Mouse (Mus musculus): ENCODE data around the gene Gdpd3. TPM values are rescaled to one million over a fixed set of nuclear protein-coding genes. Genes with fewer than 3 reads are reported as not detected.

Gdpd3 gene
- total RNA-seq, 4 experiments from 2014 or later, result 0.88 TPM; not detected in 3

DNA sequence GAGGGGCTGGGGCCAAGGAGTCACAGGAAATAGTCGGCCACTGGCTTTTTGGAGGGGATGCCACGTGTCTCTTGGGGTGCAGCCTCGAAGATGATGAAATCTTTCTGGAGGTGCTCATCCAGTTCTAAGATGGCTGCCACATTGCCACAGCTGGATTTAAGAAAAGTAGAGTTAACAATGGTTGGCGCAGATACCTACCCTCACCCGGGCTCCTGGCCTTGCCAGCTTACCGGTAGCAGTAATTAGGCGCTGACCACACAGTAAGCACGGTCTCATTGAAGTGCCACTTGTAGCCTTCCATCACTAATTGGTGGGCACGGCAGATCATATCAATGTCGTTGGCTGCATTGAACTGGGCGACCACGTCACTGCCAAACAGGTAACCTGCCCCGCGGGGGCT, 20.0 kb downstream of the Gdpd3 start:
- no peak for DNase-seq (ENCODE audit: low spot score in 2 of 2)

DNA sequence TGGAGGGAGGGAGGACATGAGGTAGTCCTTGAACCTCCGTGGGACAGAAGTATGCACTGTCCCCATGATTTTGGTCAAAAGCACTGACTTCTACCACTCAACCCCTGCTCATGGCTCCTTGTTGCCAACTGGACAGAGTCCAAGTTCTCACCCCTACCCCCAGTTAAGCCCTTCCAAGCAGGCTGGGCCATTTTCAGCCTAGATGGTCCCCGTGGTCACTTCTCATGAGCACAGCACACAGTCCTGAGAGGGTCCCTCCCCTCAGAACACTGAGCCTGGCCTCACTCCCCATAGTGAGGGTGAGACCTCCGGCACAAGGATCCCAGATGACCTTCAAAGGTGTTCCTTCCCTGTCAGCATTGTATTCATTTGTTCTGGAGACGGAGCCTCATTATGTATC, 23.0 kb downstream of the Gdpd3 start:
- DNase-seq (ENCODE audit: low spot score in 2 of 2), result no peak

DNA sequence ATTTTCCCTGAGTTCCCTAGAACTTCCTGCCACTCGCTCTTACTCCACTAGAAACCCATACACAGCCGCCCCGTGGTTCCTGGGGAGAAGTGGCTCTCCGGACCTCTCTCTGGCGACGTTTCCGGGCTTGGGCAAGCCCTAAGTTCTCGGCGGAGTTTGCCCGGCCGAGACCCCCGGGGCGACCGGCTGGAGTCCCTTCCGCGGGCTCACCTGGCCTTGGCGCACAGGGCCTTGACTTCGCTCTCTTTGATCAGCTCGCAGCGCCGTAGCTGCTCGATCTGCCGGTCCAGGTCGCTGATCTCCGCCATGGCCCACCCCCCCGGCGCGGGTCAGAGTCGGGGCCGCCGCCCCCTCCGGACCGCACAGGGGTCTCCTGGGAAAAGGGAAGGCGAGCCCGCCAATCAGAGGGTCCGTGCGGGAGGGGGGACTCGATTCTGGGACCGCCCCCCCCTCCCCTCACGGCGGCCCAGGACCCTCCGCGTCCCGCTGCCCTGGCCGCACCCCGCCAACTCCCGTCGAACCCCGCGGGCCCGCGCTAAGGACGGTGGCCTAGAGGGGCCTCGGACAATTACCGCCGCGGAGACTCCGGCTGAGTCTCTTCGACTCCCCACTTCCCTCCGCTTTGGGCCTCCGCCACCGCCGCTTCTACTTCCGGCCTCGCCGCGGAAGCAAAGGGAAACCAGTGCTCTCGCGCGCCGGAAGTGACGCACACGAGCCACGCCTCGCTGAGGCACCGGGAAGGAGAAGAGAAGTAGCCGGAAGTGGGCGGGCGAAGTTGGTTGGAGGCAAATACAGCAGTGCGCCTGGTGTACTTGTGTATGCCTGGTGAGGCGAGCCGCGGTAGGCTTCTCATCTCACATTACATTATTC, 26.0 kb downstream of the Gdpd3 start, which contains the start of gene Ppp4c:
Gene Ppp4c (minus strand): TSS at position 646 of the 870 bp plus-strand sequence.
- peak; percentile 89 to 94 for DNase-seq (ENCODE audit: low spot score in 2 of 2)

DNA sequence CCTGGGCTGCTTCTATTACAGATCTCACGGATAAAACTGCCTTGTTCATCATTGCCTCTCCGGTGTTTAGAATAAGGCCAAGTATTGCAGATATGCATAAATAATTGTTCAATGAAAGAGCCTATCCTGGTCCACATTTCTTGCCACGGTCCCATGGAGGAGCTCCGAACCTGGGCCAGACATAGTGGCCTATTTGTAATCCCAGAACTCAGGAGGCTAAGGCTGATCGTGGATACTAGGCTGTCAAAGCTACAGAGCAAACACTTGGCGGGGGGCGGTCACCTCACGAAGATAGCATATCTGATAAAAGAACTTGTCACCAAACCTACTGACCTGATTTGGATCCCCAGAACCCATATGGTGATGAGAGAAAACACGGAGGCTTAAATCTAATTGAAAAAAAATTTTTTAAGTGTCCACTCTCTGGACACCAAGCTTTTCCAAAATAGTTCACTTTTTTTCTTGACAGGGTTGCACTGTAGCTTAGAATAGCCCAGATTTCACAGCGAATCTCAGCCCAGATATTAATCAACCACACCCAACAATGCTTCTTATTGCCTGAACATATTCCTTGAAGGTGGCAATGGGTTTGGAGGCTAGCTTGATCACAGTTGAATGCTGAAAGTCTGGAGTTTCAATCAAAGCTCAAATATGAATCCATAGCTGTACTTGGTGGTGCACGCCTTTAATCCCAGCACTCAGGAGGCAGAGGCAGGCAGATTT, 26.7 kb downstream of the Gdpd3 start:
- DNase-seq (ENCODE audit: low spot score in 2 of 2), result no peak

DNA sequence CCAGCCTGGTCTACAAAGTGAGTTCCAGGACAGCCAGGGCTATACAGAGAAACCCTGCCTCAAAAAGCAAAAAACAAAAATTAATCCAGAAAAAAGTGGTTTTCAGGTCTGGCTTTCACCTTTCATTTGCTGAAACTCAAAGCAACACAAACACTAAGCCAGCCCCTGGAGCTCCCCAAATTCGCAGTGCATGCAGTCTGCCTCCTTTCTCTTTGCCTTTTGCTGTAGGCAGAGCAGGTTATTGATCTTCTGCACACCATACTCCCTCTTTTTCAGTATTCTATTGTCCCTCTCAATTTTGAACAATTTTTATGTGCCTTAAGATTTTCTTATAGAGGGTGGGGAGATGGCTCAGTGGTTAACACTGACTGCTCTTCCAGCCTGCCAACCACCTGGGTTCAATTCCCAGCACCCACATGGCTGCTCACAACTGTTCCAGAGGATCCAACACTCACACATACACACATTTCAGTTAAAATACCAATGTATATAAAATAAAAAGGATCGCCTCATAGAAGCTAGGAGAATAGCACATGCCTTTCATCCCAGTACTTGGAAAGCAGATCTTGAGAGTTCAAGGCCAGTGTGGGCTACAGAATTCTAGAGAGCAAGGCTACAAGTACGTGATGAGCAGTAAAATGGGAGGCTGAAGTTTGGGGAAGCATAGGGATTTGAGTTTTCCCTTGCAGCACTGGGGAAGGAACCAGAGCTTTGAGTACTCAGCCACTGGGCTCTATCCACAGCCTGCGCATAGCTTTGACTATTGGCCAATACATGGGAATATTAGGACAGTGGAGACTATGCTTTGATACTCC, 27.5 kb downstream of the Gdpd3 start:
- DNase-seq (ENCODE audit: low spot score in 2 of 2), result no peak

DNA sequence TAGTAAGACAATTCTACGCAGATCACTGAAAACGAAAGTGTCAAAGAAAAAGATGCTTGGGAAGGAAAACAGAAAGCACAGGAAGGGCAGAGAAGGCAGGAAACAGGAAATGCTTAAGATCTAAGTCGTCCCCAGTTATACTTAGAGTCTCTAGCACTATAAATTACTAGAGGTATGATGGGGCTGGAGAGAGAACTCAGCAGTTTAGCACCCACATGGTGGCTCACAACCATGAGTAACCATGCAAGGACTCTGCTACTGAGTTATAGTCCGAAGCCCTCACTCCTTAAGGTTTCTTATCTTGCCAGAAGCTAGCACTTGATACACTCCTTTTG, 28.1 kb downstream of the Gdpd3 start:
- DNase-seq (ENCODE audit: low spot score in 2 of 2), result no peak

DNA sequence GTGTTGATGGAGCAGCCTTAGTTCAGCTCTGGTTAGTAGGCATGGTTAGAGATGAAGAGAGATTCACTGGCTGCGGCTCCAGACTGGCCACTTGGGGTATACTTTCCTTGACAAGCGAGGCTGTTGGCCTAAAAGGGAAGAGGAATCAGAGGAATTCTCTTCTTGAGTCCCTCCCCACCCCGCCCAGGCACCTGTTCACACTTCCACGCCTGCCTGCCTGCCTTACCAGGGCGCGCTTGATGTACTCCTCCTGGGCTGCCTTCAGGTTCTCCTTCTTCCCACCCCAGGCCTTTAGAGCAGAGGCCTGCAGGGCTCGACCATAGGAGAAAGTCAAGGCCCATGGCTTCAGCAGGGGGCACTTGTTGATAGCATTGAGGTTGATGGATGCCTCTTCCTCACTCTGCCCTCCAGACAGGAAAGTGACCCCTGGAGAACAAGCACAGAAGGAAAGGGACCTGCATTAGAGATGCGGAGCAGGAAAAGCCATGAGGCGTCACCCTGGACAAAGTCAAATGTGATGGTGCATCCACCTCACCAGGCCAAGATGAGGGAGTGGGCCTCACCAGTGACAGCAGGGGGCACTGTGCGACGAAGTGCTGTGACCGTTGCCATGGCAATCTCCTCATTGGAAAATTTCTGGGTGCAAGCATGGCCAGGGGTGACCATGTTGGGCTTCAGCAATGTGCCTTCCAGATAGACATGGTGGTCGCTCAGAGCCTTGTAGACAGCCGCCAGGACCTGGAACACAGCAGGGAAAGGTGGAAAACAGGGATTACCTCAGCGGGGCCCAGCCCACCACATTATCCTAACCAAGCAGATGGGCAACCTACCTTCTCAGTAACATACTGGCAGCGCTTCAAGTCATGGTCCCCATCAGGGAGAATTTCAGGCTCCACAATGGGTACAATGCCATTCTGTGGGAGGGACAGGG, 29.5 kb downstream of the Gdpd3 start:
- DNase-seq (ENCODE audit: low spot score in 2 of 2), result no peak

DNA sequence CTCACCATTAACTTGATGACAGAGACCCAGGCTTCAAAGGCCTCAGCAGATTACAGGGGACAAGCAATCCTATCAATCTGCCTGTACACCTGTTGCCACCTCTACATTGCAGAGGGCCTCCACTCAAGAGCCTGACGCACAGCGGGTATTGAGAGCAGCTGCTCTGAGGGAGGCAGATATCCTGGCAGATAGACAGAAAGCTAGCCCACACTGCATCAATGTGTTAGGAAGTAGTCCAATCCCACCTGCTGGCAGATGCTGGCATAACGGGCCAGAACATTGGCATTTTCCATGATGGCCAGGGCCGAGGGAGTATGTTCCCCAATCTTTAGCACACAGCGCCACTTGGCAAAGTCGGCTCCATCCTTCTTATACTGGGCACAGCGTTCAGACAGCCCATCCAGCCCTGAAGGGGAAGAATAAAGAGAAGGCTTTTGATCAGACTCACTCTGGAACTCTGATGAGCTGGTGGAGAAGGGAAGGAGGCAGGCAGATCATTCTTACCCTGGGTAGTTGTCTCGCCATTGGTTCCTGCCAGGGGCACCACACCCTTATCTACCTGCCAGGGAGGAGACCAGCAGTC, 30.3 kb downstream of the Gdpd3 start:
- DNase-seq (ENCODE audit: low spot score in 2 of 2), result no peak

DNA sequence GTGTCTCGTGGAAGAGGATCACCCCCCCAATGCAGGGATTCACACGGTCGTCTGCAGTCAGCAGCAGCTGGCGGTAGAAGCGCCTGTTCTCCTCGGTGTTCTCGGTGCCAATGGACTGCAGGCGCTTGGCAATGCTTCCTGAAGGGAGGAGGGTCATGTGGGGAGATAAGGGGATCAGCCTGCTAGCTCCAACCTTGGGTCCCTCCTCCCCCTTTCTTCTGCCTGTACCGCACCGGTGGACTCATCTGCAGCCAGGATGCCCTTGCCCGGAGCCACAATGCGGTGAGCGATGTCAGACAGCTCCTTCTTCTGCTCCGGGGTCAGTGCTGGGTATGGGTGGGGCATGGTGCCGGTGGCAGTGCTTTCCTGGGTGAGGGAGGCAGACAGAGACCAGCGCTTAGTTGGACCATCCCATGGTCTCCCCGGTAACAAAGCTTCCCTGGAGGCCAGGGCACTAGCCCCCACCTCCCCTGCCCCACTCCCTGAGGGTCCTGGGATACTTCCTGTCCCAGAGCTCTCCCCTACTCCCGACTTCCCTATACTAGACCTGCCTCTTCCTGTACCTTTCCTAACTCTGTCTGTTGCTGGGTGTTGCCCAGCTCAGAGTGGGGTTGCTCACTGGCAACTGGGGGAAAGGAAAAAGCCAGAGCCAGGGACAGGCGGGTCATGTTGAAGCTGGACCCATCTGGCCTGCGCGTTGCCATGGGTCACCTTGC, 31.4 kb downstream of the Gdpd3 start, which contains the start of gene Fam57b:
Gene Fam57b (plus strand): TSS at position 258 of the 716 bp plus-strand sequence.
- no peak for DNase-seq (ENCODE audit: low spot score in 2 of 2)

DNA sequence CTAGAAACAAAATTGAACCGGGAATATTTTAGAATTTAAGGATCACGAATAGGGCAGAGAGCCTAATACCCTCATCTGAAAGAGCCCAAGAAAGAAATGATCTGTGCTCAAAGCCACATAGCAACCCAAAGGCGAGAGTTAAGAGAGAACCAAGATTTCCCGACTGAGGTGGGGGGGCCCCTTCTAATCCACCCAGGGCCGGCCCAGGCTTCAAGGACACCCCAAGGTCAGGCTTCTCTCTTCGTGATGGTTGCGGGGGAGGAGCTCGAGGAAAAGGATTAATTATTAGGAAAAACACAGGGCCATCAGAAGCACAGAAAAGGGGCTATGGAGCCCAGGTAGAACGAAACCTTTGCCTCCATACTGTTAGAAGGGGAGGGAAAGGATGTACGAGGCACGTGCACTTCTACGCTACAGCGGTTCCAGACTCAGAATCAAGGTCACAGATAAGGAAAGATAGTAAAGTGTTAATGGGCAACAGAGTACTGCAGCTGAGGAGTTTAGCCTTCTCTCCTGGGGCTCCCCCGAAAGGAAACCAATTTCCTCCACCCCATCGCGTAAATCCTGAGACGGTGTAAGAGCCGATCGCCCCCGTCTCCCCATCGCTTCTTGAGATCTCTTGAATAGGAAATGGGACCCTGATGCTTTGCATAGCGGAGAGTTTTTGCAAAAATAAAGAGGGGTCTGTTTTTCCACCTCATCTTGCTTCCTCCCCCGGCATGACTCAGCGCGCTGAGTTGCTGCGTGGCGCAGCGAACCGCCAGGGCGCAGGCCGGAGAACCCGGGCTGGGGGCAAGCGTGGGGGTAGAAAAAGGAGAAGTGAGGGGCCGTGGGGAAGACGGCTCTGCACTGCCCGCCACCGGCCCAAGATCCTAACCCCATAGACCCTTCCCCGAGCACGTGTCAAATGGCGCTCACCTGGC, 32.3 kb downstream of the Gdpd3 start:
- no peak for DNase-seq (ENCODE audit: low spot score in 2 of 2)

DNA sequence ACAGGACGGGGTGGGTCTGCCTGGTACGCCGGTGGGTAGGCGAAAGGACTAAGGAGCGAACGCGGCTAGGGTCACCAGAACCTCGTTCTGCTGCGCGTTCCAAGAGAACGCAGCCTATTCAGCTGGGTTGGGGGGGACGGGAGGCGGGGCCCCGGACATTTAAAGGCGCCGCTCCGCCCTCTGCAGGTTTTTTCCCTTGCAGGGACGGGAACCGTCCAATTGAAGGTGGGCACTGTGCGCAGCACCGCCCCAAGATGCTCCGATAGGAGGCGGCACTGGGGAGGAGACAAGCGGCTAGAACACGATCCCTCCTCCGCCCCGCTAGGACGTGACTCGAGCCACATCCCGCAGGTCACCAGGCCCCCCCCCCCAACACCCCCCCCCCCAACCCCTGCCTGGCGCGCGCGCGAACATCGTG, 32.9 kb downstream of the Gdpd3 start:
- DNase-seq (ENCODE audit: low spot score in 2 of 2), result peak; percentile 91 to 95

DNA sequence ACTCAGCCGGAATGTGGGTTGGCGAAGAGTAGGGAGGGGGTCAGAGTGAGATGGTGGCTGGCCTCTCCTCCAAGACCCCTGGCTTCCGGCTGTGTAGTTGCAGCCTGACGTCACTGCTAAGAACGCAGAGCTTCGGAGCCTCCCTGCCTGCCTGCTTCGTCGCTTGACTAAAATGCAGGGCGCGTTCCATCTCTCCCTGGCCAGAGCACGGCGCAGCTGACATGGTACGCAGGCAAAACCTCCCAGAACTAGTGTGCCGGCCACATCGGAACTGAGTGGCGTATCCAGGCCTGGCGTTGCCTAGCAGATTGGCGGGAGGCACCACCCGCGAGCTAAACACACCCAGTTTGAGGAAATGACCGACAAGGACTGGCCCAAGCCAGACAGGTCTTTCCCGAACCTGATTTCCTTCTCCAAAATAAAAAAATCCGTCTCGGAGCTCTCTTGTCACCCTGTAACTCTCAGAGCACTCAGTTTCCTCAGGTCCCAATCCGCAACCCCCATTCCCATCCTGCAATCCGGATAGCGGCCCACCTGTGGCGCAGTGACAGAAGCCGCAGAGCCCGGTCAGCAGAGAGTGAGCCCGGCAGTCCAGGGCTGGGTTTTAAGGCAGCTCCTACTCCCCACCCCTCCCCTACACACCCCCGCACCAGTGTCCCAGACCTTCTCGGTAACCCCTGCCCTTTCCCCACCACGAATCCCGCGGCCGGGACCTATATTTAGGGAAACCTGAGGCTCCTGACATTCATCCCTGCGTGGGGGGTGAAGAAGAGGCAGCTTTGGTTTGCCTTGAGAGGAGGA, 33.5 kb downstream of the Gdpd3 start:
- DNase-seq (ENCODE audit: low spot score in 2 of 2), result peak; percentile 76 to 87

DNA sequence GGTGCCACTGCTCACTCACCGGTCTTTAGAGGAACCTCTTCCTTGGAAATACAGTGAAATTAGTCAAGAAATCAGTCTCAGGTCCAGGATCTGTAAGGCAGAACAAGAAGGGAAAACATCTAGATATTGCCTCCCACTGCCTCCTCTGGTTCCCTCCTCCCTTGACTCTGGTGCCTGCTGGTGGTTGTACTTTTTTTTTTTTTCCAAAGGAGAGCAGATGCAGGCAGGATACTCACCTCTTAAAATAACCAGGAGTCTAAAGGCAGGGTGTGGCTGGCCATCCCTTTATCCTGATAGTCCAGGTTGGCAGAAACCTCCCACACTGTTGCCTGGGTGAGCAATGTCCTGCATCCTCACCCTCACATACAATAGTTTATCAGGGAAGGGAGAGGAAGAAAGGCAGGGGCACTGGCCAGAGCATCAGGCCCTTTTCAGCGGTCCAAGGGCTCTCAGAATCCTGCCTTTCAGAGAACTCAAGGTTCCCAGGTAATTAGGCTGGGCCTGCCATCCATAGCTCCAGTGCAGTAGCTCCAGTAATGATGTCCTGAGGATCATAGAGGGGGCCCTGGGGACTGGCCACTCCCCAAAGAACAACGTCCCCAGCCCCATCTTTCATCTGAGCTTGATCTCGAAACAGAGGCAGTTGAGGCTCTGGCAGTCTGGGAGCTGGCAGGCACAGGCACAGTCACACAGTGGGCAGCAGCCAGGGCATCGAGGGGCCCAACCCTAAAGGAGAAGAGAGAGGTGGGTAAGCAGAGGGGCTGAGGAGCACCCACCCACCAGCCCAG, 34.3 kb downstream of the Gdpd3 start:
- no peak for DNase-seq (ENCODE audit: low spot score in 2 of 2)

DNA sequence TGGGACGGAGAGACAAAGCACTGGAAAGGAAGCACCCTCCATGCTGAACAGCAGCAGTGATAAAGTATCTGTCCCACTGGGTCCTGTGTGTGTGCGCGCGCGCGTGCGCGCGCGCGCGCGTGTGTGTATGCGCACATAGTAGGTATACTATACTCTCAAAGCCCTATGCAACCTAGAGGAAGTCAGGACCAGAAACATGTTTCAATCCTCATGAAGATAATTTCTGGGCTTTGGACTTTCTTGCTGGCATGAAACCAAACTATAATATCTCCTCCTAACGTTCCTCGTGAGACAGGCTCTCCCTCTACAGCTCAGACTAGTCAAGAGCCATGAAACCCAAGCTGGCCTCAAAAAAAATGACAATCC, 34.9 kb downstream of the Gdpd3 start:
- DNase-seq (ENCODE audit: low spot score in 2 of 2), result no peak

DNA sequence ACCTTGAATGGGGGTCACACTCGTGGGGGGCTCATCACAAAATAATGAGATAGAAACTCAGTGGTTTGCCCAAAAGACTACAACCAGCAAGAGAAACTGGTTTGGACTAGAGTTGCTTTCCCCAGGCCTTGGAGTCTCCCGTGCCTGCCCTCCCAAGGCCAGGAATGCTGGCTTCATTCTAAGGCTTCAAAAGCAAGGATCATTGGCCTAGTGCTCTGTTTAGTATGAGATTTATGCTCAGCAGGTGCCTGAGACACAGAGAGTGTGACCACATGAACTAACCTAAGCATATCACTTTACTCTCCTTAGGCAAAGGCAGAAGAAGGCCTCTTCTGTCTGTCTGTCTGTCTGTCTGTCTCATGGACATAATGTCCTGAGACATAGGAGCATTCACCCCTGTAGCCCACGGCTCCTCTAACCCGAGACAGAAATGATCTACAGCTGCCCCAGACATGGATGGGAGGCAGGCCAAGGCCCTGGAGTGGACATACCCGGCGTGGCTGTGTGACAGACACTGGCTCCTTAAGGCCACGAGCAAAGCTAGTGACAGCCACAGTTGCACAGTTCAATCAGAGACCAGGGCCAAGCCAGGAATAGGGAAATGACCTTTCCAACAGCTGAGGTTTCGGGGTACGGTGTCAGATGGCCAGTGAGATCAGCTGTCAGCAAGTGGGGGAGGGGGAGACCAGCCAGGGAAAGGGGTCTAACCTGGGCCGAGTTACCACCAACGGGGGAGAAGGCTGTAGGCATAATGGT, 36.2 kb downstream of the Gdpd3 start:
- peak; percentile 78 to 87 for DNase-seq (ENCODE audit: low spot score in 2 of 2)

DNA sequence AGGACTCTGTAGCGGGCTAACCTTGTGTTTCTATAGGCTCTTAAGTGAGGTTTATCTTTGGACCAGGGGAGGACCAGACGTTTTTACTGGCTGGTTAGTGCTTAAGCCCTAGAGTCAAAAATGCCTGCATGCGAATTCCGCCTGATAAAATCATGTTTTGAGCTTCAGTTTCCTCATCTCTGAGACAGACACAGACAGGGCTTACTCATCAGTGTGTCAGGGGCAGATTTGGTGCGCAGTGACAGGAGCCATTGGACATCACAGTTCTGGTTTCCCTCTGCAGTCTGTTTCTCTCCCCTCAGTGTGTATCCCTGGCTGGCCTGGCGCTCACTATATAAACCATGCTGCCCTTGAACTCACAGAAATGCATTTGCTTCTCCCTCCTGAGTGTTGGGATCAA, 37.0 kb downstream of the Gdpd3 start:
- no peak for DNase-seq (ENCODE audit: low spot score in 2 of 2)
